Mouse (Mus musculus): ENCODE results near the gene Gm10974. TPM values are rescaled to one million over a fixed set of nuclear protein-coding genes. Genes with fewer than 3 reads are reported as not detected.

The Gm10974 gene
- total and polyA plus RNA-seq, 3 experiments = not detected

- Histone ChIP-seq H3K36me3 (ENCODE audit: control insufficient read depth in 1 of 2, insufficient read depth in 2 of 2, low read length in 2 of 2) (peaks cover 0 to 3% of the 10 kb centered on the region in 2 experiments; a peak in 2 of 4 replicates), H3K9ac (ENCODE audit: control insufficient read depth, low read depth, low read length, poor library complexity, severe bottlenecking) (peak overlapping the region; percentile 95), H3K27me3 (ENCODE audit: control insufficient read depth in 1 of 2, insufficient read depth in 2 of 2, low read length in 2 of 2) (no peaks in the 10 kb centered on the region), H3K4me3 (ENCODE audit: control insufficient read depth in 1 of 2, insufficient read depth in 1 of 2, low read depth in 2 of 2, low read length in 2 of 2) (peak overlapping the region; percentile 89 to 97), H3K9me3 (replicated peaks; ENCODE audit: insufficient read depth, low read length) (no peaks in the 10 kb centered on the region), H3K27ac (ENCODE audit: control insufficient read depth, low read depth, low read length) (peak overlapping the region; percentile 61), H3K4me1 (ENCODE audit: control insufficient read depth in 1 of 2, insufficient read depth in 2 of 2, low read length in 2 of 2) (peaks cover 0 to 11% of the 10 kb centered on the region in 2 experiments; a peak in 2 of 4 replicates), H3K79me2 (ENCODE audit: control insufficient read depth, insufficient read depth, low read length, poor library complexity) (peaks cover 14% of the 10 kb centered on the region)
- DNase-seq (ENCODE audit: low read depth, low spot score) = peak; percentile 93
- TF ChIP-seq MXI1 (IDR thresholded peaks at IDR 0.05; ENCODE audit: low read depth, low read length) (peak; percentile 69), RAD21 (IDR thresholded peaks at IDR 0.05; ENCODE audit: low read depth, low read length) (peak; percentile 59), TAL1 (IDR thresholded peaks at IDR 0.05; ENCODE audit: low read length) (no peak), TCF12 (IDR thresholded peaks at IDR 0.05; ENCODE audit: low read depth, low read length) (0 out of 2 replicates have a peak, but pooled peaks have one; percentile 5), ZNF384 (IDR thresholded peaks at IDR 0.05; ENCODE audit: low read depth, low read length) (peak; percentile 54), MYC (IDR thresholded peaks at IDR 0.05; ENCODE audit: low read depth, low read length) (0 out of 2 replicates have a peak, but pooled peaks have one; percentile 21), CHD1 (IDR thresholded peaks at IDR 0.05; ENCODE audit: low read depth, low read length) (peak; percentile 41; the same call in 1 of the 2 replicates), TBP (IDR thresholded peaks at IDR 0.05; ENCODE audit: low read depth, low read length) (peak; percentile 53; the same call in 1 of the 2 replicates), CTCF (IDR thresholded peaks at IDR 0.05 in 2 of 3, conservative IDR thresholded peaks at IDR 0.05 in 1 of 3; ENCODE audit: control insufficient read depth in 1 of 3, insufficient read depth in 1 of 3, low read depth in 2 of 3, low read length in 3 of 3, poor library complexity in 1 of 3, severe bottlenecking in 1 of 3) (peak; percentile 68 to 73 (median 70)), SMC3 (IDR thresholded peaks at IDR 0.05; ENCODE audit: low read depth, low read length) (peak; percentile 64), ZC3H11A (IDR thresholded peaks at IDR 0.05; ENCODE audit: low read depth, low read length) (peak; percentile 35), USF1 (IDR thresholded peaks at IDR 0.05; ENCODE audit: low read depth, low read length) (no peak), MAZ (IDR thresholded peaks at IDR 0.05; ENCODE audit: low read depth, low read length) (no peak; the same call in 1 of the 2 replicates), E2F4 (IDR thresholded peaks at IDR 0.05; ENCODE audit: borderline replicate concordance, low read depth, low read length) (no peak), SIN3A (IDR thresholded peaks at IDR 0.05; ENCODE audit: low read length) (peak; percentile 40)
These were observed 23.2 kb downstream of the Gm10974 start for GRCm38 (mm10) chr7:66388621-66389532.

GRCm38 (mm10) chr7:66397288-66397687 is 31.6 kb downstream of the Gm10974 start:
- TF ChIP-seq ZC3H11A (IDR thresholded peaks at IDR 0.05; ENCODE audit: low read depth, low read length) = no peak
- no peak for TF ChIP-seq USF1 (IDR thresholded peaks at IDR 0.05; ENCODE audit: low read depth, low read length)
- no peak for TF ChIP-seq NELFE (IDR thresholded peaks at IDR 0.05; ENCODE audit: low read depth, low read length)
- no peak for TF ChIP-seq NRF1 (IDR thresholded peaks at IDR 0.05; ENCODE audit: insufficient read depth, low read depth, low read length, poor library complexity, severe bottlenecking)
- no peak for TF ChIP-seq CTCF (IDR thresholded peaks at IDR 0.05 in 2 of 3, conservative IDR thresholded peaks at IDR 0.05 in 1 of 3; ENCODE audit: control insufficient read depth in 1 of 3, insufficient read depth in 1 of 3, low read depth in 2 of 3, low read length in 3 of 3, poor library complexity in 1 of 3, severe bottlenecking in 1 of 3)
- no peak for TF ChIP-seq CHD2 (IDR thresholded peaks at IDR 0.05; ENCODE audit: low read length)
- TF ChIP-seq MYB (IDR thresholded peaks at IDR 0.05; ENCODE audit: low read depth, low read length) = no peak
- TF ChIP-seq ZMIZ1 (IDR thresholded peaks at IDR 0.05; ENCODE audit: low read depth, low read length) = no peak
- TF ChIP-seq RAD21 (IDR thresholded peaks at IDR 0.05; ENCODE audit: low read depth, low read length) = no peak
- TF ChIP-seq HCFC1 (IDR thresholded peaks at IDR 0.05; ENCODE audit: low read depth, low read length) = no peak
- no peak for TF ChIP-seq MAX (IDR thresholded peaks at IDR 0.05; ENCODE audit: low read length)
- DNase-seq (ENCODE audit: low read depth, low spot score) = no peak

More at GRCm38 (mm10) chr7:66397288-66397687, 31.6 kb downstream of the Gm10974 start:
- Histone ChIP-seq H3K36me3 (ENCODE audit: control insufficient read depth in 1 of 2, insufficient read depth in 2 of 2, low read length in 2 of 2) (no peaks in the 10 kb centered on the region), H3K27ac (ENCODE audit: control insufficient read depth, low read depth, low read length) (no peak overlapping the region), H3K4me3 (ENCODE audit: control insufficient read depth in 1 of 2, insufficient read depth in 1 of 2, low read depth in 2 of 2, low read length in 2 of 2) (no peak overlapping the region), H3K79me2 (ENCODE audit: control insufficient read depth, insufficient read depth, low read length, poor library complexity) (no peaks in the 10 kb centered on the region), H3K9ac (ENCODE audit: control insufficient read depth, low read depth, low read length, poor library complexity, severe bottlenecking) (no peak overlapping the region), H3K27me3 (ENCODE audit: control insufficient read depth in 1 of 2, insufficient read depth in 2 of 2, low read length in 2 of 2) (peaks cover 0 to 3% of the 10 kb centered on the region in 2 experiments; a peak in 3 of 4 replicates), H3K9me3 (replicated peaks; ENCODE audit: insufficient read depth, low read length) (no peaks in the 10 kb centered on the region), H3K4me1 (ENCODE audit: control insufficient read depth in 1 of 2, insufficient read depth in 2 of 2, low read length in 2 of 2) (peaks cover 0 to 3% of the 10 kb centered on the region in 2 experiments; a peak in 1 of 4 replicates)

All from MEL (cell line).